Mouse (Mus musculus): Measurements from ENCODE around the gene Aldob. TPM values are rescaled to one million over a fixed set of nuclear protein-coding genes. Genes with fewer than 3 reads are reported as not detected.

The Aldob gene
- polyA plus RNA-seq, 1 experiment from 2014 or later = 929 TPM

DNA sequence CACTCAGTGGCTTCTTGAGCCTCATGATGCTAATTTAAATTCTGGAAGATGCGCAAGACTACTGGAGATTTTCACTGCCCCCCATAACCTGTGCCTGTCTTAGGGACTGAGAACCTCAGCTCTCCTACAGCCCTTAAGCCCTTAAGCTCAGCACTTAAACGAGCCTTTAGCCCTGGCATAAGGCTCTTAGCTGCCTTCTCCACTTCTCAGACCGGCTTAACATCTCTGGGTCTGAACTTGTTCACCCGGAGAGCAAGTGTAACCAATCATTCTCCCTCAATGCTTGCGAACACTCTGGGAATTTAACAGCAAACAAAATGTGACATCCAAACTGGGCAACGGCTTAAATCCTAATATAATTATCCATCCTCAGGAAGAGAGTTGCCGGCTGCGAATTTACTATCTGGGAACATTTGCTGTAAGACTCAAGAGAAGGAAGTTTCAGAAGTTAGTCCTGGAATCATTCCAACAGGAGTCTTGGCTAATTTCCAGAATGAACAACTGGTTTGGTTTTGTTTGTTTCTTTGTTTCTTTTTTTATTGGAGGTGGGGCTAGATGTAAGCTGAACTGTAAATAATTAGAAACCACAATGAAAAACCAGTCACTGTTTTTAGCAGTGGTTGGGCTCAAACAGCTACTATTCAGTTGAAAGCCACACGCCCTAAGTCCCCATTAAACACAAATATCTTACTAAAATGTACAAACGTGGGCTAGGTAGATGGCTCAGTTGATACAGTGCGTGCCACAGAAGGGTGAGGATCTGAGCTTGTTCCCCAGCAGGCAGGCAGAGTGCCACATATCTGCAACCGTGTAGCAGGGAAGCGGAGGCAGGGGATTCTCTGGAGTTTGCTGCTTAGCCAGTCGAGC is 34.9 kb upstream of the Aldob start:
- TF ChIP-seq CTCF (IDR thresholded peaks at IDR 0.05; ENCODE audit: low read depth) = no peak
- DNase-seq (ENCODE audit: low spot score) (peak; percentile 74), ATAC-seq (replicated peaks; ENCODE audit: low FRiP score, low read depth) (peak; percentile 59; the same call in 1 of the 2 replicates)
- peak overlapping the region; percentile 60 for H3K27ac ChIP-seq
- H3K9ac ChIP-seq (ENCODE audit: low read depth, low read length) = no peak overlapping the region
- no peaks in the 10 kb centered on the region for H3K9me3 ChIP-seq (replicated peaks; ENCODE audit: low read length)
- 0 out of 2 replicates have a peak, but pooled peaks cover 4% of the 10 kb centered on the region for H3K36me3 ChIP-seq (ENCODE audit: insufficient read depth, low read length)
- no peaks in the 10 kb centered on the region for H3K27me3 ChIP-seq (ENCODE audit: insufficient read depth, low read length)
- no peak overlapping the region for H3K4me3 ChIP-seq (replicated peaks; ENCODE audit: low read depth, low read length)
- peak overlapping the region; percentile 8; the same call in 1 of the 2 replicates for H3K4me2 ChIP-seq (ENCODE audit: low read length)
- WGBS = 32% methylated on average over 14 of the region's 14 CpGs
- H3K4me1 ChIP-seq (replicated peaks; ENCODE audit: insufficient read depth, low read length) = peaks cover 10% of the 10 kb centered on the region

DNA sequence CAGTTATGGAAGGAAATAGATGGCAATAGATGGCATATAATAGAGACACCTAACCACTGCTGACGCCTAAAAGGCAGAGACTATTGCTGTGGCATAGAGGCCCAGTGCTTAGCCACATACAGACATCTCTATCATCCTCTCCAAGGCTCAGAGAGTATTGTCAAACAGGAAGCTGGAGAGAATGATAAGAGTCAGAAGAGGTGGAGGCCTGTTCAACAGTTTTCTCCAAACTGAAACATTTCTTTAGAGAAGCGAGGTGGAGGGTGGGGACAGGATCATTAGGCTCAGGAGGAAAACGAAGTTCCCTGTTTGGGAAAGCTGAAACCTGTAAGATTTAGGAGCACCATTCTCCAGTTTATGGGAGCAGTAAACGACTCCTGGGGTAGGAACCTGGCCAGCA is 31.9 kb upstream of the Aldob start:
- Histone ChIP-seq H3K4me1 (replicated peaks; ENCODE audit: insufficient read depth, low read length) (peaks cover 10% of the 10 kb centered on the region), H3K4me3 (replicated peaks; ENCODE audit: low read depth, low read length) (no peak overlapping the region), H3K4me2 (ENCODE audit: low read length) (no peak overlapping the region), H3K9ac (ENCODE audit: low read depth, low read length) (no peak overlapping the region), H3K27me3 (ENCODE audit: insufficient read depth, low read length) (no peaks in the 10 kb centered on the region), H3K36me3 (ENCODE audit: insufficient read depth, low read length) (no peaks in the 10 kb centered on the region), H3K27ac (no peak overlapping the region), H3K9me3 (replicated peaks; ENCODE audit: low read length) (no peaks in the 10 kb centered on the region)
- WGBS = 53% methylated on average over 4 of the region's 4 CpGs
- no peak for DNase-seq (ENCODE audit: low spot score)
- ATAC-seq (replicated peaks; ENCODE audit: low FRiP score, low read depth) = no peak
- TF ChIP-seq CTCF (IDR thresholded peaks at IDR 0.05; ENCODE audit: low read depth) = no peak

DNA sequence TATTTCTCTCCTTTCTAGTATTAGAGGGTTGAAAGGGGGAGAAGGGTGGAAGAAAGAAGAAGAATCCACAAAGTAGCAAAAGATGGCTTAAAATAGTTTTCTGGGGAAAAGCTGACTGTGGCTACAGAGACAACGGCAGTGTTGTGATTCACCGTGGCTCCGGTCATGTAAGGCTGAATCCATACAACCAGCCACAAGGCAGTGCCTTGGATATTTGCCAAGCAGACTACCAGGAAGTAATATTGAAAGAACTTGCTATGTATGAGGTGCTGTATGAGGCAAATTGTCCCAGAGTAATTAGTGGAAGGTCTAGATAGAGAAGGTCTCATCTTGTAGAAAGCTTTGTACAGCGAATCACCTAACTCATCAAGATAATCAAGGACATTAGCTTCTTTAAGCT is 22.8 kb upstream of the Aldob start:
- Histone ChIP-seq H3K36me3 (ENCODE audit: insufficient read depth, low read length) (no peaks in the 10 kb centered on the region), H3K27me3 (ENCODE audit: insufficient read depth, low read length) (no peaks in the 10 kb centered on the region), H3K4me3 (replicated peaks; ENCODE audit: low read depth, low read length) (no peak overlapping the region), H3K9ac (ENCODE audit: low read depth, low read length) (no peak overlapping the region), H3K27ac (no peak overlapping the region), H3K9me3 (replicated peaks; ENCODE audit: low read length) (no peaks in the 10 kb centered on the region), H3K4me1 (replicated peaks; ENCODE audit: insufficient read depth, low read length) (no peaks in the 10 kb centered on the region), H3K4me2 (ENCODE audit: low read length) (no peak overlapping the region)
- DNase-seq (ENCODE audit: low spot score) (no peak), ATAC-seq (replicated peaks; ENCODE audit: low FRiP score, low read depth) (no peak)
- WGBS = 87% methylated on average over 4 of the region's 4 CpGs
- no peak for TF ChIP-seq CTCF (IDR thresholded peaks at IDR 0.05; ENCODE audit: low read depth)

DNA sequence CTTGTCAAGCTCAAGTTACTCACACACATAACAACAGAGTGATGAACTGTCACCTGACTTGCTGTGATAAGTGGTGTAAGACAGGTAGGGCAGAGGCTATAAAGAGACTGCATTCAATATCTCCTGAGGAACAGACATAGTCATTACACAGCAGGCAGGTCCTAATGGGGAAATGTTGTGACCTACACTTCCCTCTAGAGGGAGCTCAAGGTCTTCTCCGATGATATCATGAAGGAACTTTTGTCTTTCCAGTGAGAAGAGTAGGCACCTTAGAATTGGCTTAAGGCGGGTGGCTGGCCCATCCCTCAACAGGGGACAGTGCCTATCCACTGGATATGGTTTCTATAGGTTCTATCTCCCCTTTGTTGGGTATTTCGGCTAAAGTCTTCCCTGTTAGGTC is 18.3 kb upstream of the Aldob start:
- WGBS = 20% methylated on average over 3 of the region's 3 CpGs
- no peak overlapping the region for H3K4me2 ChIP-seq (ENCODE audit: low read length)
- peak; percentile 90 for DNase-seq (ENCODE audit: low spot score)
- no peaks in the 10 kb centered on the region for H3K4me1 ChIP-seq (replicated peaks; ENCODE audit: insufficient read depth, low read length)
- ATAC-seq (replicated peaks; ENCODE audit: low FRiP score, low read depth) = no peak
- H3K36me3 ChIP-seq (ENCODE audit: insufficient read depth, low read length) = no peaks in the 10 kb centered on the region
- H3K4me3 ChIP-seq (replicated peaks; ENCODE audit: low read depth, low read length) = no peak overlapping the region
- no peak overlapping the region for H3K27ac ChIP-seq
- peak; percentile 97 for TF ChIP-seq CTCF (IDR thresholded peaks at IDR 0.05; ENCODE audit: low read depth)
- no peaks in the 10 kb centered on the region for H3K9me3 ChIP-seq (replicated peaks; ENCODE audit: low read length)
- H3K9ac ChIP-seq (ENCODE audit: low read depth, low read length) = no peak overlapping the region
- no peaks in the 10 kb centered on the region for H3K27me3 ChIP-seq (ENCODE audit: insufficient read depth, low read length)

DNA sequence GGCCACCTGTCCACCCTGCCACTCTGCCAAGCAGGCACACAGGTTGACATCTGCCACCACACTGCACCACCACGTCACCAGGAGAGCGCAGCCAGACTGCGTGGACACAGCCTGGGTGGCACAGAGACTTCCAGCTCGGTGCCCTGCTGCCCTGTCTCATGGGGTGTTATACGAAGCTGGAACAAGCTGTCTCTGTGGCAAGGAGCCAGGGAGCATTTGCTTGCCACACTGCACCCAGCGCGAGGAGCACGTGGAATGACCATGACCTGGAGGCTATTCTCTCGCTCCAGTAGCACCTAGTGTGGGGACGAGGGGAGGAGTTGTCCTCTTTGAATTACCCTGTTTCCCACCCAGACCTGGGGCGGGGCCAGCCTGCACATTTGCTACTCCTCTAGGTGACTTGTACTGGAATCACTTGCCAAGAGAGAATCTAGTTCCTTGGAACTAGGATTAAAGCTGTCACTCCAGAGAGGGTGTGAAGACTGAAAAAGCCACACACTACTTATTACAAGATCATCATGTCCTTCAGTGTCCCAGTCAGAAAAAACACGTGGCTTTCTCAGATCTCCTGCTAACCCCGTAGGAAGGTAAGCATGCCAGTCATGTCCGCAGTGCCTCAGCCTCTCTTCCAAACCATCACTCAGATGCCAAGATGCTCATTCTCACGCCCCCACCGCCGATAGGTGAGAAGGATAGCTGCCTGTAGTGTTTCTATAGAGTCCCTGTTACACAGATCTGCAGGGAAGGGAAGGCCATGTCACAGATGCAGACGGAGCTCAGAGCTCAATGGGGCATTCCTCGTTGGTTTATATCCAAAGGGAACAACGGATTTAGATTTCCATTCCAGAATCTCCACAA is 10.8 kb upstream of the Aldob start:
- no peaks in the 10 kb centered on the region for H3K4me1 ChIP-seq (replicated peaks; ENCODE audit: insufficient read depth, low read length)
- WGBS = 52% methylated on average over 20 of the region's 20 CpGs
- no peak for TF ChIP-seq CTCF (IDR thresholded peaks at IDR 0.05; ENCODE audit: low read depth)
- no peaks in the 10 kb centered on the region for H3K36me3 ChIP-seq (ENCODE audit: insufficient read depth, low read length)
- no peaks in the 10 kb centered on the region for H3K9me3 ChIP-seq (replicated peaks; ENCODE audit: low read length)
- H3K4me3 ChIP-seq (replicated peaks; ENCODE audit: low read depth, low read length) = no peak overlapping the region
- no peak overlapping the region for H3K27ac ChIP-seq
- DNase-seq (ENCODE audit: low spot score) (peak; percentile 21), ATAC-seq (replicated peaks; ENCODE audit: low FRiP score, low read depth) (peak; percentile 91)
- H3K4me2 ChIP-seq (ENCODE audit: low read length) = no peak overlapping the region
- H3K9ac ChIP-seq (ENCODE audit: low read depth, low read length) = no peak overlapping the region
- no peaks in the 10 kb centered on the region for H3K27me3 ChIP-seq (ENCODE audit: insufficient read depth, low read length)

DNA sequence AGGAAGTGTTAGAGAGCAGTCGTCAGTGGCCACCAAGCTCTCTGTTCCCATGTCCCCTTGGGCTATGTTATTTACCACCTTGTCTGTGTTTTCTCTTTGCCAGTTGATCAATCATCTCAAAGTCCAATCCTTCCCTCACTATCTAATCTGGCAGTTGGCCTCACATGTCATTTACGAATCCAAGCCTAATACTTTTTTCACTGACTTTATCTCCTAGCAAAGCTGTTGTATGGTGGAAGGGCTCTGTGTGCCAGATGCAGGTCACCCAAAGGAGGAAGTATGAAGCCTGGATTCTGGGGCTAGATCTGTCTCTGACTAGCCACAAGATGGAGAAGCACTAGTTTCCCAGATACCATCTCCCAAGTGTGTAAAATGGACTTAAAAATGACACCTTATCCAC is 8.8 kb upstream of the Aldob start:
- H3K4me1 ChIP-seq (replicated peaks; ENCODE audit: insufficient read depth, low read length) = no peaks in the 10 kb centered on the region
- no peak for DNase-seq (ENCODE audit: low spot score)
- no peak overlapping the region for H3K9ac ChIP-seq (ENCODE audit: low read depth, low read length)
- no peaks in the 10 kb centered on the region for H3K27me3 ChIP-seq (ENCODE audit: insufficient read depth, low read length)
- no peak for TF ChIP-seq CTCF (IDR thresholded peaks at IDR 0.05; ENCODE audit: low read depth)
- no peak overlapping the region for H3K4me3 ChIP-seq (replicated peaks; ENCODE audit: low read depth, low read length)
- H3K4me2 ChIP-seq (ENCODE audit: low read length) = no peak overlapping the region
- no peaks in the 10 kb centered on the region for H3K36me3 ChIP-seq (ENCODE audit: insufficient read depth, low read length)
- ATAC-seq (replicated peaks; ENCODE audit: low FRiP score, low read depth) = no peak
- H3K27ac ChIP-seq = no peak overlapping the region
- no peaks in the 10 kb centered on the region for H3K9me3 ChIP-seq (replicated peaks; ENCODE audit: low read length)
- 87% methylated on average over 2 of the region's 2 CpGs for WGBS

Data from kidney, postnatal 0 days (tissue).